Mouse (Mus musculus): ENCODE data around the gene Bach1.

DNA sequence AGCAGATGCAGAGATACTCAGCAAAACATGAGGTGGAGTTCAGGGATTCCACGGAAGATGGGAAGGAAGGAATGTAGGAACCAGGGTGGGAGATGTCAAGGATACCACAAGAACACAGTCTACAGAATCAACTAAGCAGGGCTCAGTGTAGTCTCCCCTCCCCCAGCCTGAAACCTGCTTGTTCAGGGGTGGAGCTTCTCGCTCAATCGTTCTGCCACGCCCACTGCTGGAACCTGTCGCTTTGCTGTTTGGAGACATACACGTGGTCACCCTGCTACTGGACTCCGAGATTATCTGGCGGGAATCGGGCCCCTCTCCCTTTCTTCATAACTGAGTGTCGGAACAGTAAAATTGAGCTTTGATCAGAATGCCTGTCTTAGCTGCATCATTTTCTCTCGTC is 20.1 kb upstream of the Bach1 start:
- TF ChIP-seq EP300 (IDR thresholded peaks at IDR 0.05) (no peak), CTCF (IDR thresholded peaks at IDR 0.05) (no peak)
